Mouse (Mus musculus): ENCODE results near the gene Otud7b.

GRCm38 (mm10) chr3:96207819-96208218, 103.5 kb downstream of the Otud7b start:
- TF ChIP-seq POLR2A (IDR thresholded peaks at IDR 0.05; ENCODE audit: borderline replicate concordance, low read depth, low read length) (no peak), CTCF (IDR thresholded peaks at IDR 0.05; ENCODE audit: low read depth, low read length) (no peak)
